Comparison of ENCODE assay signal across 12 mouse cellular contexts in genomic region chr16:15055697-15056096, GRCm38 (mm10).
DNase-seq lines count a peak whose midpoint lies in the region; ATAC-seq and TF ChIP-seq lines count a peak whose summit lies in the region.
"Had no signal": no experiment of that assay in that cellular context is flagged by ENCODE, and none has a peak within 500 bp of the region (broad histone marks: within the 10 kb centered on the region; RNA-seq: fewer than 3 reads in every experiment).

No protein-coding gene starts in this region.

- TF ChIP-seq EP300 in liver, postnatal 0 days (IDR thresholded peaks at IDR 0.05; ENCODE audit: low read depth) = no peak

- ATAC-seq in midbrain, embryonic 16.5 days = peak; percentile 51; the same call in 1 of the 2 replicates
- ATAC-seq in midbrain, embryonic 11.5 days (ENCODE audit: low FRiP score) = no peak
- no peak for ATAC-seq in heart, embryonic 15.5 days (replicated peaks; ENCODE audit: insufficient number of reproducible peaks, insufficient read depth, low FRiP score, low read depth)
- no peak for ATAC-seq in liver, postnatal 0 days
- ATAC-seq: activated CD4-positive, CD25-positive, alpha-beta regulatory T cell, adult 4 months; intestine, embryonic 15.5 days had no signal

- no peaks in the 10 kb centered on the region for H3K27me3 ChIP-seq in heart, embryonic 10.5 days (ENCODE audit: insufficient read depth, poor library complexity, severe bottlenecking)
- no peaks in the 10 kb centered on the region for H3K27me3 ChIP-seq in midbrain, embryonic 16.5 days (ENCODE audit: control insufficient read depth, insufficient read depth, low read depth, low read length)
- no peaks in the 10 kb centered on the region for H3K27me3 ChIP-seq in midbrain, embryonic 11.5 days (ENCODE audit: control insufficient read depth, insufficient read depth, low read length)
- no peaks in the 10 kb centered on the region for H3K27me3 ChIP-seq in heart, embryonic 15.5 days
- no peaks in the 10 kb centered on the region for H3K27me3 ChIP-seq in liver, postnatal 0 days (ENCODE audit: insufficient read depth, low read length)
- H3K27me3 ChIP-seq: intestine, embryonic 15.5 days had no signal

- H3K4me1 ChIP-seq in heart, embryonic 10.5 days = peaks cover 37% of the 10 kb centered on the region
- peaks cover 9% of the 10 kb centered on the region for H3K4me1 ChIP-seq in midbrain, embryonic 16.5 days (ENCODE audit: control insufficient read depth, insufficient read depth, low read length)
- H3K4me1 ChIP-seq in midbrain, embryonic 11.5 days (ENCODE audit: control insufficient read depth, insufficient read depth, low read length) = peaks cover 23% of the 10 kb centered on the region
- peaks cover 30% of the 10 kb centered on the region for H3K4me1 ChIP-seq in heart, embryonic 15.5 days (replicated peaks)
- no peaks in the 10 kb centered on the region for H3K4me1 ChIP-seq in liver, postnatal 0 days (ENCODE audit: insufficient read depth)

- H3K9me3 ChIP-seq in heart, embryonic 10.5 days = no peaks in the 10 kb centered on the region
- no peaks in the 10 kb centered on the region for H3K9me3 ChIP-seq in midbrain, embryonic 16.5 days (replicated peaks; ENCODE audit: control insufficient read depth, low read length, poor library complexity, severe bottlenecking)
- H3K9me3 ChIP-seq in midbrain, embryonic 11.5 days (ENCODE audit: control insufficient read depth, low read length) = no peaks in the 10 kb centered on the region
- H3K9me3 ChIP-seq in heart, embryonic 15.5 days (replicated peaks) = no peaks in the 10 kb centered on the region
- H3K9me3 ChIP-seq in liver, postnatal 0 days (ENCODE audit: low read length) = no peaks in the 10 kb centered on the region
- H3K9me3 ChIP-seq: intestine, embryonic 15.5 days had no signal

- no peak overlapping the region for H3K9ac ChIP-seq in midbrain, embryonic 16.5 days (ENCODE audit: low read depth, low read length)
- no peak overlapping the region for H3K9ac ChIP-seq in midbrain, embryonic 11.5 days (ENCODE audit: low read length)
- H3K9ac ChIP-seq in heart, embryonic 15.5 days = no peak overlapping the region
- H3K9ac ChIP-seq in liver, postnatal 0 days (replicated peaks) = no peak overlapping the region
- H3K9ac ChIP-seq: intestine, embryonic 15.5 days had no signal

- H3K36me3 ChIP-seq in heart, embryonic 10.5 days = no peaks in the 10 kb centered on the region
- no peaks in the 10 kb centered on the region for H3K36me3 ChIP-seq in midbrain, embryonic 16.5 days (ENCODE audit: control insufficient read depth, insufficient read depth, low read length)
- no peaks in the 10 kb centered on the region for H3K36me3 ChIP-seq in midbrain, embryonic 11.5 days (ENCODE audit: control insufficient read depth, insufficient read depth, low read length)
- no peaks in the 10 kb centered on the region for H3K36me3 ChIP-seq in heart, embryonic 15.5 days
- no peaks in the 10 kb centered on the region for H3K36me3 ChIP-seq in liver, postnatal 0 days (replicated peaks; ENCODE audit: insufficient read depth, low read length)
- H3K36me3 ChIP-seq: intestine, embryonic 15.5 days had no signal

- no peak overlapping the region for H3K4me2 ChIP-seq in midbrain, embryonic 16.5 days (ENCODE audit: low read length)
- H3K4me2 ChIP-seq in midbrain, embryonic 11.5 days = no peak overlapping the region
- no peak overlapping the region for H3K4me2 ChIP-seq in heart, embryonic 15.5 days
- no peak overlapping the region for H3K4me2 ChIP-seq in liver, postnatal 0 days (ENCODE audit: low read depth, low read length)
- H3K4me2 ChIP-seq: intestine, embryonic 15.5 days had no signal

- WGBS in heart, embryonic 10.5 days = 80% methylated on average over 5 of the region's 5 CpGs
- WGBS in midbrain, embryonic 16.5 days = 42% methylated on average over 5 of the region's 5 CpGs
- WGBS in midbrain, embryonic 11.5 days = 49% methylated on average over 5 of the region's 5 CpGs
- WGBS in heart, embryonic 15.5 days = 77% methylated on average over 5 of the region's 5 CpGs
- WGBS in liver, postnatal 0 days (ENCODE audit: insufficient replicate concordance) = 75% methylated on average over 5 of the region's 5 CpGs

- no peak overlapping the region for H3K27ac ChIP-seq in heart, embryonic 10.5 days
- H3K27ac ChIP-seq in midbrain, embryonic 16.5 days (ENCODE audit: low read length) = no peak overlapping the region
- no peak overlapping the region for H3K27ac ChIP-seq in midbrain, embryonic 11.5 days (ENCODE audit: low read depth, low read length)
- H3K27ac ChIP-seq in heart, embryonic 15.5 days = peak overlapping the region; percentile 42; the same call in 1 of the 2 replicates
- H3K27ac ChIP-seq in liver, postnatal 0 days (ENCODE audit: low read depth) = no peak overlapping the region
- H3K27ac ChIP-seq: intestine, embryonic 15.5 days had no signal

- no peak for TF ChIP-seq CTCF in liver, postnatal 0 days (IDR thresholded peaks at IDR 0.05; ENCODE audit: low read depth)

- no peak overlapping the region for H3K4me3 ChIP-seq in heart, embryonic 10.5 days
- H3K4me3 ChIP-seq in midbrain, embryonic 16.5 days (ENCODE audit: low read depth, low read length) = no peak overlapping the region
- H3K4me3 ChIP-seq in midbrain, embryonic 11.5 days (ENCODE audit: low read depth, low read length) = no peak overlapping the region
- H3K4me3 ChIP-seq in heart, embryonic 15.5 days = no peak overlapping the region
- H3K4me3 ChIP-seq in liver, postnatal 0 days (ENCODE audit: low read depth, low read length) = no peak overlapping the region
- H3K4me3 ChIP-seq: intestine, embryonic 15.5 days had no signal

- peak; percentile 16 for DNase-seq in heart, adult 8-10 months (ENCODE audit: low spot score)
- no peak for DNase-seq in heart, embryonic 10.5 days (ENCODE audit: low spot score)
- no peak for DNase-seq in midbrain, embryonic 11.5 days (ENCODE audit: low spot score, missing footprints)
- peak; percentile 25 for DNase-seq in skeletal muscle tissue, adult 2 months (ENCODE audit: low read depth, low spot score)
- no peak for DNase-seq in liver, postnatal 0 days
- no peak for DNase-seq in thymus, postnatal 10 days (ENCODE audit: low spot score in 2 of 2)
- DNase-seq: cerebellum, adult 18-20 months; lung, adult 2 months had no signal

Comparison
In these comparisons a context has a peak if more than half of its experiments do, and no peak if none do; other contexts are left out.
1. DNase-seq: peak in heart, adult 8-10 months (single experiment) and skeletal muscle tissue, adult 2 months (single experiment); none in heart, embryonic 10.5 days (single experiment), midbrain, embryonic 11.5 days (single experiment), liver, postnatal 0 days (single experiment) and thymus, postnatal 10 days (0 of 2).